Mouse (Mus musculus): ENCODE results near the gene 9530003J23Rik. TPM values are rescaled to one million over a fixed set of nuclear protein-coding genes. Genes with fewer than 3 reads are reported as not detected.
"Not testable (repeated sequence)": the region's sequence is repeated elsewhere in the genome, so short reads cannot be mapped to it uniquely, and the experiment has no call there.

9530003J23Rik gene
- not detected for total RNA-seq (2021)
- long read RNA-seq, experiment 1, result 0 reads
- long read RNA-seq, experiment 2, result 0 reads

GRCm38 (mm10) chr10:117238603-117239002, at the start of gene 9530003J23Rik:
Gene 9530003J23Rik (minus strand): TSS chr10:117238703.
- DNase-seq, result no peak

- DNase-seq, result no peak
Observed at GRCm38 (mm10) chr10:117287226-117287850, 48.8 kb upstream of the 9530003J23Rik start.

GRCm38 (mm10) chr10:117286366-117286970, 48.0 kb upstream of the 9530003J23Rik start:
- no peak for DNase-seq

GRCm38 (mm10) chr10:117285584-117285983, 47.1 kb upstream of the 9530003J23Rik start:
- DNase-seq, result not testable (repeated sequence)

GRCm38 (mm10) chr10:117284578-117285520, 46.3 kb upstream of the 9530003J23Rik start:
- DNase-seq, result no peak

GRCm38 (mm10) chr10:117283871-117284577, 45.5 kb upstream of the 9530003J23Rik start:
- no peak for DNase-seq

- not testable (repeated sequence) for DNase-seq
Observed at GRCm38 (mm10) chr10:117283196-117283595, 44.7 kb upstream of the 9530003J23Rik start.

GRCm38 (mm10) chr10:117282551-117282950, 44.0 kb upstream of the 9530003J23Rik start:
- no peak for DNase-seq

- no peak for DNase-seq
Observed at GRCm38 (mm10) chr10:117282049-117282448, 43.5 kb upstream of the 9530003J23Rik start, which contains the start of gene Lyz2. Gene Lyz2 (minus strand): TSS chr10:117282321.

- DNase-seq, result no peak
Observed at GRCm38 (mm10) chr10:117281381-117281920, 42.9 kb upstream of the 9530003J23Rik start.

GRCm38 (mm10) chr10:117280000-117280399, 41.5 kb upstream of the 9530003J23Rik start:
- DNase-seq, result no peak

- not testable (repeated sequence) for DNase-seq
Observed at GRCm38 (mm10) chr10:117278510-117278909, 40.0 kb upstream of the 9530003J23Rik start.

GRCm38 (mm10) chr10:117277779-117278178, 39.3 kb upstream of the 9530003J23Rik start:
- DNase-seq, result not testable (repeated sequence)

GRCm38 (mm10) chr10:117275681-117276369, 37.3 kb upstream of the 9530003J23Rik start:
- no peak for DNase-seq

- DNase-seq, result not testable (repeated sequence)
Observed at GRCm38 (mm10) chr10:117274645-117275044, 36.1 kb upstream of the 9530003J23Rik start.

GRCm38 (mm10) chr10:117272023-117272422, 33.5 kb upstream of the 9530003J23Rik start:
- DNase-seq, result no peak

- no peak for DNase-seq
Observed at GRCm38 (mm10) chr10:117259870-117260269, 21.4 kb upstream of the 9530003J23Rik start.

GRCm38 (mm10) chr10:117235866-117236265, 2.6 kb downstream of the 9530003J23Rik start:
- no peak for DNase-seq

- DNase-seq, result no peak
Observed at GRCm38 (mm10) chr10:117234825-117235224, 3.7 kb downstream of the 9530003J23Rik start.

- no peak for DNase-seq
Observed at GRCm38 (mm10) chr10:117229826-117230225, 8.7 kb downstream of the 9530003J23Rik start.

- no peak for DNase-seq
Observed at GRCm38 (mm10) chr10:117226002-117226401, 12.5 kb downstream of the 9530003J23Rik start.
